Mouse (Mus musculus) activated CD4-positive, CD25-positive, alpha-beta regulatory T cell (primary cell): ENCODE data around the gene Apoa4. TPM values are rescaled to one million over a fixed set of nuclear protein-coding genes. Genes with fewer than 3 reads are reported as not detected.

Experiments used
- polyA plus RNA-seq, 2 experiments: library from polyadenylated mRNA; unstranded; fragments of 100-300 nt; shearing (Covaris generic); gene quantifications; one replicate each; pipeline ENCODE4 v1.2.1; 2017

The Apoa4 gene
- polyA plus RNA-seq: not detected

DNA sequence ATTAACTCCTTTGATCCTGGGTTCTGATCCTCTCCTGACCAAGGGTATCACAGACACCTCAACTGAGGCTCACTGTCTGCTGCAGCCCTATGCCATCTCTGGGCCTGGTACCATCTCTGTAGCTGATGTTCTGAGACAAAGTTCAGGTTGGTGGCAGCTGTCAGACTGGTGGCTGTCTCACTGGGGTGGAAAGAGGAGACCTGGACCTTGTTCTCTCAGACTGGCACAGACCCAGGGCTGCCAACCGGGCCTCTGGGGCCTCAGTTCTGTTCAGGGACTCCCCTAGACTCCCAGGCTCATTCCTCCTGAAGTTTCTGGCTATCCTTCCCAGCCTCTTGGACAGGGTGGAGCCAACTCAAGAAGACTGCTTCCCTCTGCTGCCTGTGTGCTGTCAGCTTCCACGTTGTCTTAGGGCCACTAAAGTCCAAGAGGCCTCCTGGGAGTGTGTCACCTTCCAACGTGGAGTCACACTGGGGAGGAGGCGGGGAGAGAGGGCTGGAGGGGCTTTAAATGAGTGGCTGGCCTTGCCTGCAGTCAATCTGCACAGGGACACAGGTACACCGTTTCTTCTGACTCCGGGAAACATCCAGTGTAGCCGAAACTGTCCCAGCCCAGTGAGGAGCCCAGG, at the start of gene Apoa4:
TSS of gene Apoa4 (plus strand) at position 171 of the 628 bp plus-strand sequence.

DNA sequence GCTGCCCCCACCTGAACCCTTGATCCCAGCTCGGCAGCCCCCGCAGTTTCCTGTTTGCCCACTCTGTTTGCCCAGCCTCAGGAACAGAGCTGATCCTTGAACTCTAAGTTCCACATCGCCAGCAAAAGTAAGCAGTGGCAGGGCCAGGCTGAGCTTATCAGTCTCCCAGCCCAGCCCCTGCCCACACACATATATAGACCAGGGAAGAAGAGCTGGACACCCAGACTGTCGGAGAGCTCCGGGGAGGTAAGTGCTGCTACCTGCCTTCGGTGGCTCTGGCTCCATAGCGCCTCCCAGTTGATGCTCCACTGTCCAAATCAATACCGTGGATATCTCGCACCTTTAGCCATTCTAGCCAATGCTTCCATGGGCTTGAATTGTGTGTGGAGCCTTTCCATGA, 12.0 kb upstream of the Apoa4 start, which contains the start of gene Apoa1:
TSS of gene Apoa1 (plus strand) at position 90 of the 400 bp plus-strand sequence.

DNA sequence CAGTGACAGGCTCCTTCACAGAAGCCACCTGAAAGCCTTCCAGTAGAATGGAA, 5.1 kb upstream of the Apoa4 start, which contains the start of gene Apoc3:
TSS of gene Apoc3 (minus strand) at position 41 of the 53 bp plus-strand sequence.

DNA sequence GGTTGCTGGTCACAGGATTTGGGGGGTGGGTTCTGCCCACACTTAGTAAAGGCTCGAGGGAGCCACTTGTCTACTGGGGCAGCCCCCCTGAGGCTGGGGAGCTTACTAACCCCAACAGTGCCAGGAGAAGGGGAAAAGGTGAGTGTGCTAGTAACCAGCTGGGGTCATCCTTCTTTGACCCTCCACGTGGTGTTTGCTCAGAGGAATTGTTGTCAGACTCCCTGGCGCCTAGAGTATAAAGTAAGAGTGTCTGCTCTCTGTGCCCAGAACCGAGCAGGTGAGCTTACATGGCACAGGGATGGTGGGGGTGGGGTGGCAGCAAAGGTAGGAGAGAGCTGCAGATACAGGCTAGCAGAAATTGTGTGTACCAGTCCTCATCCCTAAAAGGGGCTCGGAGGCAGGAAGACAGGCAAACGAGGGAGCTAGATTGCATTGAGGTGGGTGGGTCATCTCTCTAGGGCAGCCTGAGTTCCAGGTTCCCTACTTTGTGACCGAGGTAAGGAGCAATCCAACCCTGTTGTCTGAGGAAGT, 27.9 kb downstream of the Apoa4 start, which contains the start of gene Apoa5:
TSS of gene Apoa5 (plus strand) at position 291 of the 531 bp plus-strand sequence.

DNA sequence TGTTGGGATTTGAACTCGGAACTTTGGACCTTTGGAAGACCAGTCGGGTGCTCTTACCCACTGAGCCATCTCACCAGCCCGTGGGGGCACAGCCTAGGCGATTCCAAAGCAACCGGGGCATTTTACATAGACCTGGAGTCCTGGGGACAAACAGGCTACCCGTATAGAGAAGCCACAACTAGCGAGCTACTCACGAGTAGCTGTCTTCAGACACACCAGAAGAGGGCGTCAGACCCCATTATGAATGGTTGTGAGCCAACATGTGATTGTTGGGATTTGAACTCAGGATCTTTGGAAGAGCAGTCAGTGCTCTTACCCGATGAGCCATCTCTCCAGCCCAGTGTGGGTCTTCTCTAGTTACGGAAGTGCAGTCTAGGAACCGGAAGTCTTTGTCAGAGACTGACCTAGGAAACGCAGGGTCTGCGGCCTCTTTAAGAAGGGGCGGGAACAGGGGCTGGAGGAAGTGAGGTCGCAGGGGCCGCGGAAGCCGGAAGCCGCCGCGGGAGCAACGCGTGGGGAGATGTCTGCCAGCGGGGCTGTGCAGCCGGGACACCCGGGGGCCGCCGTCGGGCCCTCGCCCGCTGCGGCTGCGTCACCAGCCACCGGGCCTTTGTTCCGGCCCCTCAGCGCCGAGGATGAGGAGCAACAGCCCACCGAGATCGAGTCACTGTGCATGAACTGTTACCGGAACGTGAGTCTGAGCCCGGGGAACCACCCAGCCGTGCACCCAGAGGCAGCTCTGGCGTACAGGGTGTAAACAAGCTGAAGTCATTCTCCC, 32.4 kb downstream of the Apoa4 start, which contains the start of gene Zpr1:
TSS of gene Zpr1 (plus strand) at position 388 of the 778 bp plus-strand sequence.

DNA sequence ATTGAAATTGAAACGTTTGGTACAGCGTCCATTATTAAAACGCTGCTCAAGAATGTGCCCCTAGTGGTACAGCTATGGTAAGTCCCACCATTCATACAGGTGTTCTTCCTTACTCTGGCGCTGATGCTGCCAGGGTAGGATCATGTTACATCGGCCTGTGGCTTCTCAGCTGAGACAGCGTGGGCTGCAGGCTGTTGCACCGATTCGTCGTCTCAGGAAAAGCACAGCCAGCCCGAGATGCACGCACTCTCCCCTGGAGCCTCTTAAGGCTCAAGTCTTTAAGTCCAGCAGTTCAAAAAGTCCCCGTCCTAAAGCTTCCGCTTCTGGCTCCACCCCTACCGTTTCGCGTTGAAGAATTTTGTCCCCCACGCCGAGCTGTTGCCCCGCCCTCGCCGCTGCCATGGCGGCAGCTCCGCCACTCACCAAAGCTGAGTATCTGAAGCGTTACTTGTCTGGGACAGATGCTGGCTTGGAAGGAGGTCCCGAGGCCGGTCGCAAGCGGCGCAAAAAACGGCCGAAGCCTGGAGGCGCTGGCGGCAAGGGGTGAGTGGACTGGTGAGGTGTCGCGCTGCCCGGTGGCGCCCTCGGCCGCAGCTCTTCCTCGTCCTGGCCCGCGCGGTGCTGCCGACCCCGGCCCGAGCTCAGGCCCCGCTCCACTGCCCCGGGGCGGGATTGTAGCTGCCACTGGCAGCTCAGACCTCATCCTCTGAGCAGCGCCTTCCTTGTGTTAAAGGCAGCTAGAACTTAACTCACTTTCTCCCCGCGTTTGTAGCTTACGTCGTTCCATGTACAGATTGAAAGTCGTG, 42.3 kb downstream of the Apoa4 start, which contains the start of gene Bud13:
TSS of gene Bud13 (plus strand) at position 378 of the 806 bp plus-strand sequence.

Other genes starting within 250 kb of the Apoa4 start
- gene Pafah1b2, start 228.0 kb upstream of the Apoa4 start, polyA plus RNA-seq: 10 to 100 TPM; 83.5 to 94.4 TPM
- 10 to 100 TPM; 27.0 to 33.0 TPM for gene Sik3, start 227.9 kb upstream of the Apoa4 start, polyA plus RNA-seq
- gene Apoa1, start 12.1 kb upstream of the Apoa4 start, polyA plus RNA-seq: not detected
- not detected for gene Apoc3, start 5.1 kb upstream of the Apoa4 start, polyA plus RNA-seq
- not detected for gene Apoa5, start 27.9 kb downstream of the Apoa4 start, polyA plus RNA-seq
- 100 to 1,000 TPM in 1 of 2 experiments, 10 to 100 TPM in 1; 99.0 to 100 TPM for gene Zpr1, start 32.4 kb downstream of the Apoa4 start, polyA plus RNA-seq
- 10 to 100 TPM; 19.9 to 20.0 TPM for gene Bud13, start 42.3 kb downstream of the Apoa4 start, polyA plus RNA-seq
- not detected for gene 4931429L15Rik, start 79.3 kb downstream of the Apoa4 start, polyA plus RNA-seq